Mouse (Mus musculus): Measurements from ENCODE around the gene Serpine2.

Serpine2 gene

DNA sequence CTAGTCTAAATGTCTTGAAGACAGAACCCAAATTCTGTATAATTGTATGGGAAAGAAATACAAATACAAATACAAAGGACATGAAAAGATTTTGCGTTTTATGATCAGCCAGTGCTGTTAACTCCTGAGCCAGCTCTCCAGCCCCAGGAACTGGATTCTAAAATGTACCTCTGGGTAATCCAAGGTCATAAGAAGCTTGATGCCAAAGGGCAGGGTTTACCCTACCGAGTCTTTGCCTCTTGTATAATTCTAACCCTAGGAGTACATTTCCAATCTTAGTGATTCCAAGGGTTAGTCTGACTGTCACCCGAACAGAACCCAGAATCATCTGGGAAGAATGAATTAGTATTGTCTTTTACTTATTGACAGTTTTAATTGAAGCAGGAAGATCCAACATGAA lies 45.5 kb downstream of the Serpine2 start:
- no peak for DNase-seq (ENCODE audit: low spot score in 2 of 2)

DNA sequence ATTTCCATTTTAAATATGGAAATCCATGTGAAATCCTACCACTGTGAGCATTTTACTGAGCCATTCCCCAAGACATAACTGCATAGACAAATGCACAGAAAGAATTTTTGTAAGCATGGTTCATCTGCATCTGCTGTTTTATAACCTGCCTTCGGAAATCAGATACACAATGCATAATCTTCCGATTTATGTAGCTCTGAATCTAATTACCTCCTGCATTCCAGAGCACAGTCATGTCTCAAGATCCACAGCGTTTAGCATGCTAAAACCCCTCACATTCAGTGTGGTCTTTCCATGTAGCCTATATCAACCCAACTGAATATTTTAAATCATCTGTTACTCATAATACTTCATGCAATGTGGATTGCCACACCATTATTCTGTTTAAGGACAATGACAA lies 51.5 kb downstream of the Serpine2 start:
- no peak for DNase-seq (ENCODE audit: low spot score in 2 of 2)

DNA sequence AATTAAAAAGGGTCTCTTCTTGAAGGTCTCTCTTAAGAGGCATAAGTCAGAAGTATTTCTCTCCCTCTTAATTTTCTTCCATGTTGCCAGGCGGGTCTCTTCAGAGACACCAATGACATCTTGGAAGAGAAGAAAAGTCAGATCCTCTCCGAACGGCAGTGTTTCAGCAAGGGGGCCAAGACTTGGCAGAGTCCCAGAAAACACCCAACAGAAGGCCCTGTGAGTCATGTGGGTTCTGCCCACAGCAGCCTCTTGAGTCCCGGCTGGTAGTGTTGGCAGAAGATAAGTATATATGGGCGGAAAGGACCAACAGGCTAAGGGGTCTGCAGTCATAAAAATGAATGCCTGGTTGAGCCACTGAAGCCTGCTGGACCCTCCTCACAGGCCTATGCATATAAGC lies 54.1 kb downstream of the Serpine2 start:
- no peak for DNase-seq (ENCODE audit: low spot score in 2 of 2)

DNA sequence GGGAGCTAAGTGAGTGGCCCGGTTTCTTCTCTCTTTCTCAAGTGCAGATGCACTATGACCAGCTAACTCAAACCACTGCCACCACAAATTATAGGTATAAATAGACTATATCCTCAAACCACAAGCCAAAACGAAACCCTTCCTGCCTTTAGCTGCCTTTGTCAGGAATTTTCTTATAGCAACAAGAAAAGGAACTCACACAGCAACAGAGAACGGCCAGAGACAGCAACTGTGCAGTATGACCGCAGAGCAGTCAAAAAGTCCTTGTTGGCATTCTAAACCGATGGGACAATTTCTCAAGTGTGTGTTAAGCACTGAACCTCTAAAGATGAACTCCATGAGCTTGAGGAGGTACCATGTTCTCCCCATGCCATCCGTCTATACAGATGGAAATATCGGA lies 57.4 kb downstream of the Serpine2 start:
- no peak for DNase-seq (ENCODE audit: low spot score in 2 of 2)

DNA sequence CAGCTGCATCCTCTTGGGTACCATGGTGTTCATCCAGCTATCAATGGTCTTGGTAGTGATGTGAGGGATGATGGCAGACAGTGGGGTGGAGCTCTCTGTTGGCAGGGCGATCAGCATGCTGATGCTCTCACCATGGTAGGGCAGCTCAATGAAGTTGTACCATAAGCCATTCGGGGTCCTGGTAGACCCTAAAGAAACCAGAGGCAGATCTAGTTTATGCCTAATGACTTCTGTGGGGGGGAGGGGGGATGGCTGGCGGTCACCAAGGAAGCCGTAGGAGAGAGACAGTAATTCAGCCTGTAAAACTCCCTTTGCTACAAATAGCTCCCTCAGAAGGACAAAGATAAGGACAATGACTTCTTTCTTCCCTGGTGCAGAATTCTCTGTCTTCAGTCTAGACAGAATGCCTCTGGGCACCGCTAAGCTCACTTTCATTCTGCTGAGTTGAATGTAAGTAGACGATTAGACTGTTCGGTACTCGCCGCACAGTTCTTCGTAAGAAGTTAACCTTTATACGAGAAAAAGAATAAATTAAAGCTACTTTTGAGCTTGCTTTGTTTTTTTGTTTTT lies 58.0 kb downstream of the Serpine2 start:
- DNase-seq (ENCODE audit: low spot score in 2 of 2) = no peak

DNA sequence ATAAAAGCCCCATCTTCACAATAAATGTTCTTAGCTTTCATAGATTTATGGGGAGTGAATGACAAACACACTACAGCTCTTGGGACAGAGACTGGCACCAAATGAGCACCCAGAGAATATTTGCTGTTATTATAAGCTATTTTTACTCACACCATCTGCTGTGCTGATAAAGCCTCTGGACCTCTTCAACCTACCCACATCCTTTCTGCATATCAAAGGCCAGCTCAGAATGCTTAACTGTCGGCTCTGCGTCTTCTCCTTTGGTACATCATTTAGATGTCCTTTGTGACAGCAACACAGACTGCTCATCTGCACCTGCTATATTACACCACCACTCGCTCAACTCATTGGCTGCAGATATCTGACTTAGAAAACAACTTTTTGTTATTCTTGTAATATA lies 63.9 kb downstream of the Serpine2 start:
- no peak for DNase-seq (ENCODE audit: low spot score in 2 of 2)

DNA sequence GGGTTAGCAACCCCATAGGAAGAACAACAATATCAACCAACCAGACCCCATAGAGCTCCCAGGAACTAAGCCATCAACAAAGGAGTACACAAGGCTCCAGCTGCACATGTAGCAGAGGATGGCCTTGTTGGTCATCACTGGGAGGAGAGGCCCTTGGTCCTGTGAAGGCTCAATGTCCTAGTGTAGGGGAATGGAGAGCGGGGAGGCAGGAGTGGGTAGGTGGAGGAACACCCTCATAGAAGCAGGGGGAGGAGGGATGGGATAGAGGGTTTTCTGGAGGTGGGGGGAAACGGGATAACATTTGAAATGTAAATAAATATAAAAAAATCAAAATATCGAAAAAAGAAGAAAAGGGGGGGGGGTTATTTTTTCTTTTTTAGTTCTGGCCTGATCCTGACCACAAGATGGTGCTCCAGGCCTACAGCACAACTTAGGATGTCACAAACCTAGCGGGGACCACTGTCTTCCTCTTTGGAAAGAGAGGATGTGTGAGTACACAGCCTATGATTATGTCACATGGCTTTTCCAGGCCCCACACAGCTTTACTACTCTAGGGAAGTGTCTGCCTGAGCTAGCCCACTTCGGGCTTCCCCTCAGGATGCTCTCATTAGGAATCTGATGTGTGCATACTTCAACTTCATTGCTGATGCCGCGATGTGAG lies 74.6 kb downstream of the Serpine2 start:
- DNase-seq (ENCODE audit: low spot score in 2 of 2) = peak in 1 of 2 experiments; percentile 44

DNA sequence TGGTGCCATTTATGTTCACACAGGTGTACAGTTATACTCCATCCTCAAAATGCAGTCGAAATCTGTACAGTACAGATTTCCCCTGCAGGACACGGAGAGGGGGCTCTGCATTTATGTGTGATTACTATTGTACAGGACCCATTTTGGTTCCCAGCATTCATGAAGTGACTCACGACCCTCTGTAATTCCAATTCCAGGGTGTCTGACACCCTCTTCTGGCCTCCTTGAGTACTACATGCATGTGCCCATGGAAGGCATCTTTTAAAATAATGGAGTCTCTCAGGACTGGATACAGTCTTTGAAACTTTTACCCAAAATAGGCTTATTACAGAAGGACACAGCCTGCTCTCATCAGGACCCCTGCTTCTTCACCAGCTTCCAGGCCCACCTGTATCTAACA lies 78.5 kb downstream of the Serpine2 start:
- no peak for DNase-seq (ENCODE audit: low spot score in 2 of 2)

DNA sequence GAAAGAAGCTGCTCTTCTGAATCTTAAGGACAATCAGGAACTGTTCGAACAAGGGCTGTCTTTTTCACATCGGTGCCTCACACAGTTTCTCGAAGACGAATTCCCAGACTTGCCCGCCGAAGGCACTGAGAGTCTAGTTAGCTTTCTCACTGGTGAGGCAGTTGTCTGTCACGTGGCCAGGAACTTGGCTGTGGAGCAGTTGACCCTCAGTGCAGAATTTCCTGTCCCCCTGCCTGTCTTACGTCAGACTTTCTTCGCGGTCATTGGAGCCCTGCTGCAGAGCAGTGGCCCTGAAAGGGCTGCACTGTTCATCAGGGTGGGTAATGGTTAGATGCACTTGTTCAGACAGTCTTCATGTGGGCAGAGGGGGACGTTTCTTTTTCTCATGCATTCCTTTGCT lies 83.0 kb downstream of the Serpine2 start:
- no peak for DNase-seq (ENCODE audit: low spot score in 2 of 2)

DNA sequence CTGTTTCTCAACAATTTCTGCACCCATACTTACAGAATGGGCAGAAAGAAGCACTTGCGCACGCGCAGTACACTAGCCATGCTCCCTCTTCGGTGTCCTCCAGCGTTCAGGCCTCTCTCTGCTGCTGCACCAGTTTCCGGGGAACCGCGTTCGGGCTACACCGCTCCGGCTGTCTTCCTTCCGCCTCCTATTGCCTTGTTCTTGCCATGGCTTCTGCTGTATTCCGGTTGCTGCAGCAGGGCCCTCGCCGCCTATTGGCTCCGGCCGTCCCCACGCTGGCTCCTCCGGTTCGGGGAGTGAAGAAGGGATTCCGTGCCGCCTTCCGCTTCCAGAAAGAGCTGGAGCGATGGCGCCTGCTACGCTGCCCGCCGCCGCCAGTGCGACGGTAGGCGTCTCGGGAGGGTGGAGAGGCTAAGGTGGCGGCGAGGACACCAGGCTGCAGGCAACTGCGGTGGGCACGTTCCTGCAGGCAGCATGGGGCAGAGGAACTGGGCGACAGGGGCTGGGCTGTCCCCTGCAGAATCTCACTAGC lies 85.0 kb downstream of the Serpine2 start, which contains the start of the genes Mrpl44 and Wdfy1:
Gene Mrpl44 (plus strand): TSS at position 92 of the 532 bp plus-strand sequence.
Gene Wdfy1 (minus strand): TSS at position 217 of the 532 bp plus-strand sequence.
- peak; percentile 91 to 99 for DNase-seq (ENCODE audit: low spot score in 2 of 2)

DNA sequence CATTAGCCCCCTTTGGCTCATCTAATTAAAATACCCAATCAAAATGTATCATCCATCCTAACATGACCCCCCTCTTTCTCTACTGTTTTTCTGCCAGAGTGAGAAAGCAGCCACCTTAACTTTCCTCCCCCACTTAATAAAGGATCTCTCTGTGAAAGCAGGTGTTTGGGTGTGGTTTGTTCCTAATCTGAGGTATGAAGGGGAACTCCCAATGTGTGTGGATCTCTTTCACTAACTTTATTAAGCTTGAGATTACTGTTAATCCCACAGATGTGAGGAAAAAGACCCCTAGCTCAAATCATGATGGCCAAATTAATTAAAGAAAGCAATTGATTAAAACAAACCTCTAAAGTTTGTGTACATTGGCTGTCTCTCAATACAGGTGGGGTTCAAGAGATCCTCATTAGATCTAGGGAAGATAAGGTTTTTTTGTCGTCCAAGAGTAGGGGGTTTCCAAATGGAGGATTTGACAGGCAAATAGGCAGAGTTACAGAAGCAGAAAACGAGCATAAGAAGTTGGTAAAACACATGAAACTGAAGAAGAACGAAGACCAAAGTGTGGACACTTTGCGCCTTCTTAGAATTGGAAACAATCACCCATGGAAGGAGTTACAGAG lies 86.7 kb downstream of the Serpine2 start:
- no peak for DNase-seq (ENCODE audit: low spot score in 2 of 2)

DNA sequence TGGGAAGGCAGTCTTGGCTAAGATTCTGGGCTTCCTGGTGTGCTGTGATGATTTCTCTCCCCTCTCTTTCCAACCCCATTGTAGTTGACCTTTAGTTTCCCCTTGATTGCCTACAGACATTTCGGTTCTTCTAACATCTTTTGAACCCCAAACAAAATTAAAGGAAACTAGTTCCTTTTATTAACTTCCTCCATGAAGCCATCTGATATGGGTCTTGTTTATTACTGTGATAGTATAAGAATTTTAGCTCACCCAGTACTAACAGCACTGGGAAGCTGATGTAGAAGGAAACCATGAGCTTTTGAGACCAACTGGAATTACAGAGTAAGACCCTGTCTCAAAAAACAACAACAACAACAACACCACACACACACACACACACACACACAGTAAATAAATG lies 92.7 kb downstream of the Serpine2 start:
- DNase-seq (ENCODE audit: low spot score in 2 of 2) = no peak

DNA sequence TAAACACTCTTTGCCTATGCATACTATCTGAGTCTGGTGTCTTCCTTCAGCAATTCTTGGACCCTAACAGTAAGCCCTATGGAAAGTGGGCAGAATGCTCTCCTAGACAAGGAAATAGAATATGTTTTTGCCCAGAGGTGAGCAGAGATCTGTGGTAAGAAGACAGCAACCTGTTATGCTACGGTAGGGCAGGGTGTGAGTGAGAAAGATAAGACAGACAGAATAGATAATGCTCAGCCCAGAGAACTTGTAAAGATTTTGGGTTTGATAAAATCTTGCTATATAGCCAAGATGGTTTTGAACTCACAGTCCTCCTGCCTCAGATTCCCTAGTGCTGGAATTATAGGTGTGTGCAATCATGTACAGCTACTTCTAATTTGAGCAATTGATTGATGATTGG lies 96.5 kb downstream of the Serpine2 start:
- no peak for DNase-seq (ENCODE audit: low spot score in 2 of 2)

DNA sequence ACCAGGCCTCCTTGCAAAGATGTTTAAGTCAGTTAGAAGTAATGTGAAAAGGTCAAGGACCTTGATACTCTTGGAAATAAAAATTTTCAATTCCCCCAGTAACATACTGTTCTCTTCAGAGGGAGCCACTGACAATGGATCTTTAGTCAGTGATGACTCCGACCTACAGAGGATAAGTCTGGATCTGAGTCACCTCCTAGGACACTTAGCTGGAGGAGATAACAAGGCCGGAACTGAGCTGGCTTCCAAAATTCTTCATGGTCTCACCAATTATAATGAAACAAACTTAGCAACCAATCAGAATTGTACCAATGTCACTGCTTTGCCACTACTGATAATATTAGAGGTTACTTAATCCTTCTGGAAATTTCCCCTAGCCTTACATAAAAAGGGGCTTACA lies 96.9 kb downstream of the Serpine2 start:
- no peak for DNase-seq (ENCODE audit: low spot score in 2 of 2)

DNA sequence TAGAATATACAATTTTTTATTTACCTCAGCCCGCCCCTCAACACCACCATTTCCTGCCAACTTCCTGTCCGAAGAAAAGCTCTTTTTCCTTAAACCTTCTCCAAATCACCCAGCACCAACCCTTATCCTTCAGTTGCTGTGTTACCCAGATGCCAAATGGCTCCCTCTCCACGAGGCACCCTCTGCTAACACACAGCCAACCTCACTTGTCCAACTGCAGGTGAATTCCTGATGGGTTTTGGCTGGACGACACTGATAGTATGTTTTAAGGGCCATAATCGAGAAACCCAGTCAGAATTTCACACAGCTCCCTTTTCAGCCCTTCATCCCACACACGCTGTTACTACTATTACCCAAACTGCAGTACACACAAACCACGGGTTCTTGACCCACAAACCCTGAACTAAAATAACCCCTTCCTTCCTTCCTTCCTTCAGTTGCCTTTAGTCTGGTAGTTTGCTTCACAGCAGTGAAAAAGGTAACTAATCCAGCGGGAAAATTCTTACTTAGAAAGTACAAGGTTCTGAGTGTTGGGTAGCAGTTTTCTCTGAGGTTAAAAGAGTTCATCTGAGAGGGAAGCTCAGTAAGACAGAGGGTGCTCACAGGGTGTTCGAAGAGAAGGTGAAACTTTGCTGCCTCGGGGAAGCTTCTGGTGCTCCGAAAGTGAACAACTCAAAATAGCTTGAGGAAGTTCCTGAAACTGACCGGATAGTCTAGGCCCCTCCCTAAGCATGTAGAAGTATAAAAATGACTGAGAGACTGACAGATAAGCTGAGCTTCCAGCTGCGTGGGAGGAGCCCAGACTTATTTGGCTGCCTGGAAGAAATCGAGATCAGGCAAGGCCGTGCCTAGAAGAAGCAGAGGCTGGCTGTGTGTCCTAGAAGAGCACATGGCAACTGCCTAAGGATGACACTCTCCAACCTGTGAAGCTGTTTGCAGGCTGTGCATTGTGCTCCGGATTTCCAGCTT lies 98.4 kb downstream of the Serpine2 start:
- DNase-seq (ENCODE audit: low spot score in 2 of 2) = no peak

DNA sequence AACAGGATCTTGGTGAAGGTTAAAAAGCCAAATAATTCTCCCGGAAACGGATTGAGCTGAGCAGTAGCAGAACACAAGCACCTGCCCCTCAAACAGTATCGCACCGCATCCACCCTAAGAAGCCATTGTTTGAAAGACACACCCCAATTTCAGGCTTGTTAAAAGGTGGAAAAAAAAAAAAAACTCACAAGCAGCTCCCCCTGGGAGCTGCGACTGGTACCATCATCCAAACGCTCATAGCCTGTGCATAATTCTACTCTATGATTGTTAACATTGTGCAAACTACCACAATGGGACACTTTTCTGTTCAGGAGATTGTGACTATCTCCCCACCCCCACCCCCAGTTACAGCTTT lies 99.1 kb downstream of the Serpine2 start:
- DNase-seq (ENCODE audit: low spot score in 2 of 2) = no peak

DNA sequence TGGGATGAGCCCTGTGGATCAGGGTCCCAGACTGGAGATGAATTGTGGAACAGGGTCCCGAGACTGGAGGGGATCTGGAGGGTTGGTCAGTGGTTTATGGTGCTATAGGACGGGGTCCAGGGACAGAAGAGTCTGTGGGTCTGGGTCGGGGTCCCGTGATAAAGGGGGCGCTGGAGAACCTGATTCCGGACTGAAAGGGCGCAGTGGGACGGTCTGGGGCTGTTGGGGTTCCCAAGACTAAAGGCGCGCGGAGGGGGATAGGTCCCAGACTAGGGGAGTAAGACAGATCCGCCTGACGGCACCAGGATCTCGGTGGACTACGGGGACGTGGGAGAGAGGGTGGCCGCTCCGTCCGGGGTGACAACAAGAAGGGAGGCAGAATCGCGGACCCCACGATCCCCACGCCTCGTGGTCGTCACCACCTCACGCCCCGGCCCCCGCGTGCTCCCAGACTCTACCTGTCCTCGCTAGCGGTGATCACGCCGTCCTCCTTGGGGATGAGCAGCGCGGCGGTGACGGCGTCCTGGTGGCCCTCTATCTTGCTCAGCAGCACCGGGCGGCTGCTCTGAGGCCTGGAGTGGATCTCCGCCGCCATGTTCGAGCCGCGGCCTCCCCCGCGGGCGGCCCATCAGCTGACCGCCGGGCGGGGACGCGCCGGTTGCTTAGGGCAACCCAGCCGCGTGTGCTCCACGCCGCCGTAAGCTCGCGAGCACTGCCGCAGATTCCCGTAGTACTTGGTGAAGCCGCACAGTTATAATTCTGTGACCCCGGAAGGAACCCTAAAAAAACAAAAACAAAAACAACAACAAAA lies 99.7 kb downstream of the Serpine2 start:
- DNase-seq (ENCODE audit: low spot score in 2 of 2) = peak in 1 of 2 experiments; percentile 79

DNA sequence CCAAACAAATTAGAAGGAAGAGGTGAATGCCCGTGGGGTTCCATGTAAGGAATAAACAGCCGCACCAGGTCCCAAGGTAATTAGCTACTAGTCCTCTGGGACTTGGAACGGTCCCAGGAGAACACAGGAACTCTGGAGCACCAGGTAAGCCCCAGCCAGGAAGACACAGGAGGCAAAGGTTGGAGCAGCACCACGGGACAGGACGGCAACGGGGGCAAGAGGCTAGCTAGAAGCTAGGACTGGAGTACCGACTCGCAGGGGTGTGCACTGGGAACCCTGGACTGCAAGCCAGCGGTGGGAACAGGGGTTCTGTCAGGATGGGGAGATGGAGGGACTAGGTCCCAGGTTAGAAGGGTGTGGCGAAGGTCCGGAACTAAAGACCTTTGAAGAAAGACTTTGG lies 100.3 kb downstream of the Serpine2 start:
- DNase-seq (ENCODE audit: low spot score in 2 of 2) = no peak

DNA sequence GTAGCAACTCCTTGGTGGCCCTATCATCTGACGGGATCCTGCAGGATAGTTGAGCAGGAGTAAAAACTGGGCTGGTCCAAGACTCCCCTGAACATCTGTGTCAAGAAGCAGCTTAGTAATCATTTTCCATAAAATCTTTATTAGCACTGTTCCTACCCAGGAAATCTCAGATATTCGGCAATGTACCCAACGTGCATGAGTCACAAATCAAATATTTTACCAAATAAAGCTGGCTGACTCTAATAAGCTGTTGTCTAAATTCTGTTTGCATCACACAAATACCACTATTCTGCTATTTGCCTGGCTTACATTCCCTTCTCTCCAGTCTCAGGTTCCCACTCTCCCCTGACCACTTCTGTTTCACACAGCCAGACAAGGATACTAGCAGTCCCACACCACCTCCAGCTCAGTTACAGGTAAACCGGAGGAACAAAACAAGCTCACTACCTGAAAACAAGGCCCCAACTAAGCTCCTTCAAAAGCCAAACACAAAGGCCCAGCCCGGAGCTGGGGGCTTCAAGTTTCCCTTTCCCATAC lies 101.5 kb downstream of the Serpine2 start:
- DNase-seq (ENCODE audit: low spot score in 2 of 2) = no peak

DNA sequence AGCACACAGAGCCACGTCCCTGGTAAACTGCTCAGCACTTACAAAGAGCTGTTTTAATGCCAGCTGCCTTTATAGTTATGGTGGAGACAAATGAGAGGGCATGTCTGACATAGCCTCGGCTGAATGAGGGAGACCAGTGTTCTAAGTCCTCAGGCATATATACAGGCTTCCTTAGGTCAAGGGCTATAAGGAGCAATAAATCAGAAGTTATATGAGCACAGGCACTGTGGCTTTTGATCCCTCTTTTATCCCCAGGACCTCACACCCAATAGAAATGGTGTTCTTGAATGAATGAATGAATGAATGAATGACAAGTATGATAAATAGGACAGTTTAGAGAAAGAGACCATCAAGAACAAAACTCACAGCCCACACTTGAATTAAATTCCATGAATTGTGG lies 102.0 kb downstream of the Serpine2 start:
- DNase-seq (ENCODE audit: low spot score in 2 of 2) = no peak

DNA sequence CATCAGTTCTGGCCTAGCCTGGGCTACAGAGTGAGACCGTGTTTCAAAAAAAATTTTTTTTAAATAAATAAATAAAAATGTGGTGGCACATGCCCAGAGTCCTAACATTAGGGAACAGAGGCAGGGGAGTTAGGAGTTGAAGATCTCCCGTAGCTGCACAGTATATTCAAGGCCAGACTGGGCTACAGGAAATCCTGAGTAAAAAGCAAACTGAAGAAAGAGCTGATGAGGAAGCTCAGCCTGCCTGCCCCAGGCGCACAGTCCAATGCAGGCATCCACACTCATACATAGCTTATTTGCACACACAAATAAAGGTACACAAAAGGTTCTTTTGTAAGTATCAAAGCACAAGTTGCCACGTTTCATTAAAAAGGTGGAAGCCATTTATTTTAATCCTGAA lies 103.4 kb downstream of the Serpine2 start:
- DNase-seq (ENCODE audit: low spot score in 2 of 2) = no peak

Measured in left cerebral cortex, adult 9 months (tissue).